Mouse (Mus musculus) kidney, adult 18-20 months (tissue): Measurements from ENCODE around the gene Krcc1.

Experiments used
- DNase-seq: peaks from one replicate; pipeline ENCODE4 v3.0.0; 2021

The Krcc1 gene

DNA sequence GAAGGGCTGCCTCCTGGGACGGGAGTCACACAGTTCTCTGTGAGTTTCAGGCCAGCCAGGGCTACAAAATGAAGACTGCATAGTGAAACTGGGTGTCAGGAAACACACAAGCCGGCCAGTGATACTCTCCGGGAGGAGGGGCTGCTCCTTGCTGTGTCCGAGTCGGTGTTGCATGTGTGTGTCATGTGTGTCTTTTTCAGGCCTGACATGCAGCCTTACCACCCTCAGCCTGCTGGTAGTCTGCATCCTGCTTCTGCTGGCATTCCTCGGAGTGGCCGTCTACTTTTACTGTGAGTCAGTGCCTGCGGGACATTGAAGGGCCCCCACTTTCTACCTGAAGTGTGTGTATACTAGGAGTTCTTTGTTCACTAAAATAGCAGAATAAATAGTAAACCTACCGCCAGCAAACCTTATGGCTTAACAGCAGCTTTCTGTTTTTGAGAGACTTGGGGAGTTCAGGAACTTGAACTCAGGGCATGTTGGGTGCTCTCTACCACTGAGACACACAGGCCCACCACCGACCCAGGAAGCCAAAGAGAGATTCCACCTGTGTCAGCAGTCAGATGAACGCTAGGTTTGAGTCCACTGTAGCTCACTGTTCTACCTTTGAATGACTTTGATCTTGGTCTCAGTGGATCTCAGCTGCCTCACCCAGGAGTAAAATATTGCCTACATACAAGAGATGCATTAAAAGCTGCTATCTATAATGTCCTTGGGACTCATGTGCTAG, 60.9 kb downstream of the Krcc1 start:
- DNase-seq = no peak

DNA sequence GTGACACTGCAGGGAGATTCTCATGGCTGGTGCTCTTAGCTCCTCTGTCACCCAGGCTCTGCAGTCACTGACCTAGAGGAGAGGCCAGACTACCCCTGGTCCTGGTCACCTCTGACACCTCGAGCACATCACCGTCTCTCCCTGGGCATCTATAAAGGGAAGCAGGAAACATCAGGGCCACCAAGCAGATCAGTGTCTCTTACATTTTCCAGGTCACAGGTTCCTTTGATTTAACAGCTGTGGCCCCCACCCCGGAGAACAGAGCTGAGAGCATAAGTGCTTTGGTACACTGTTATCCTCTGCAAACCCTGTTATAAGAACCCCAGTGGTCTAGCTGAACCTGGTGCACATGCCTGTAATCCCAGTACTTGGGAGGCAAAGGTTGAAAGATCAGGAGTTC, 61.6 kb downstream of the Krcc1 start:
- no peak for DNase-seq

DNA sequence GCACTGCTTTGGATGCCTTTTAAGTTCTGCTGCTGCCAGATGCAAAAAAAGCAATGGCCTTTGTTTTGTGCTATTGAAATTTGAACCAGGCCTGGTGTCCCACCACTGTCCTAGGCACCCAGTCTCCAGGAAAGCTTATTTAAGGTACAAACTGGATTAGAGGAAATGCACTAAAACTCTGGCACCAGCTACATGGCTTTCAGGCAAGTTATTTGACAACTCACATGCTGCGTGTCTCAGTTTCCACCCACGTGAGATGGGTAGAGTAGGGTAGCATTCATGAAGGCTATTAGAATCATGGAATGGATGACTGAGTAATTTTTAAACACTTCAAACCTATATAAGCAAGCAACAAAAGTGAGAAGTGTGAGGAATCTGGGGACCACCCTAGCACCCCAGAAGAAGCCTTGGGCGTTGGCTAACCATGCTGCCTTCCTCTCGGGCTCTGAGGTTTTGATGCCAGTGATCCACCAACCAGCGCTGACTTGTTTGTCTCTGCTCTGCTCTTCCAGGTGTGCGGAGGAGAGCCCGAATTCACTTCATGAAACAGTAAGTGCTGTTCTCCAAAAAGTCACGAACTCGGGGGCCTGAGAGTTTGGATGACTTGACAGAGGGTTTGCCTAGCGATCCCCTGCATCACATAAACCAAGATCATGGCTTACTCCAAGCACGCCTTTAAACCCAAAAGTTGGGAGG, 62.2 kb downstream of the Krcc1 start:
- DNase-seq = no peak
